Mouse (Mus musculus): ENCODE measurements around the gene Rnase2b. TPM values are rescaled to one million over a fixed set of nuclear protein-coding genes. Genes with fewer than 3 reads are reported as not detected.

Rnase2b gene
- polyA plus RNA-seq, 1 experiment from 2014 or later: not detected

GRCm38 (mm10) chr14:51131086-51131815 lies 30.8 kb upstream of the Rnase2b start:
- Histone ChIP-seq H3K9me3 (ENCODE audit: control insufficient read depth, low read length) (no peaks in the 10 kb centered on the region), H3K4me3 (replicated peaks; ENCODE audit: low read length) (no peak overlapping the region), H3K27me3 (replicated peaks; ENCODE audit: control insufficient read depth, insufficient read depth, low read length) (no peaks in the 10 kb centered on the region), H3K27ac (ENCODE audit: low read length) (no peak overlapping the region), H3K36me3 (ENCODE audit: control insufficient read depth, insufficient read depth) (no peaks in the 10 kb centered on the region), H3K4me1 (replicated peaks; ENCODE audit: control insufficient read depth, insufficient read depth, low read length) (no peaks in the 10 kb centered on the region), H3K4me2 (ENCODE audit: low read length) (no peak overlapping the region), H3K9ac (replicated peaks; ENCODE audit: low read depth, low read length) (no peak overlapping the region)
- WGBS: 71% methylated on average over 7 of the region's 7 CpGs
- no peak for ATAC-seq

GRCm38 (mm10) chr14:51132372-51132771 lies 29.7 kb upstream of the Rnase2b start:
- Histone ChIP-seq H3K4me1 (replicated peaks; ENCODE audit: control insufficient read depth, insufficient read depth, low read length) (no peaks in the 10 kb centered on the region), H3K27ac (ENCODE audit: low read length) (no peak overlapping the region), H3K27me3 (replicated peaks; ENCODE audit: control insufficient read depth, insufficient read depth, low read length) (no peaks in the 10 kb centered on the region), H3K4me3 (replicated peaks; ENCODE audit: low read length) (no peak overlapping the region), H3K4me2 (ENCODE audit: low read length) (no peak overlapping the region), H3K9ac (replicated peaks; ENCODE audit: low read depth, low read length) (no peak overlapping the region), H3K36me3 (ENCODE audit: control insufficient read depth, insufficient read depth) (no peaks in the 10 kb centered on the region), H3K9me3 (ENCODE audit: control insufficient read depth, low read length) (no peaks in the 10 kb centered on the region)
- ATAC-seq: no peak
- WGBS: 94% methylated on average over 4 of the region's 4 CpGs

GRCm38 (mm10) chr14:51140342-51140741 lies 21.7 kb upstream of the Rnase2b start:
- Histone ChIP-seq H3K4me3 (replicated peaks; ENCODE audit: low read length) (no peak overlapping the region), H3K4me2 (ENCODE audit: low read length) (no peak overlapping the region), H3K27ac (ENCODE audit: low read length) (no peak overlapping the region), H3K9ac (replicated peaks; ENCODE audit: low read depth, low read length) (no peak overlapping the region), H3K36me3 (ENCODE audit: control insufficient read depth, insufficient read depth) (no peaks in the 10 kb centered on the region), H3K27me3 (replicated peaks; ENCODE audit: control insufficient read depth, insufficient read depth, low read length) (no peaks in the 10 kb centered on the region), H3K9me3 (ENCODE audit: control insufficient read depth, low read length) (no peaks in the 10 kb centered on the region), H3K4me1 (replicated peaks; ENCODE audit: control insufficient read depth, insufficient read depth, low read length) (no peaks in the 10 kb centered on the region)
- 72% methylated on average over 2 of the region's 2 CpGs for WGBS
- no peak for ATAC-seq

GRCm38 (mm10) chr14:51142119-51142518 lies 19.9 kb upstream of the Rnase2b start:
- H3K27ac ChIP-seq (ENCODE audit: low read length): no peak overlapping the region
- 91% methylated on average over 4 of the region's 4 CpGs for WGBS
- H3K4me1 ChIP-seq (replicated peaks; ENCODE audit: control insufficient read depth, insufficient read depth, low read length): 0 out of 2 replicates have a peak, but pooled peaks cover 3% of the 10 kb centered on the region
- H3K4me3 ChIP-seq (replicated peaks; ENCODE audit: low read length): no peak overlapping the region
- H3K36me3 ChIP-seq (ENCODE audit: control insufficient read depth, insufficient read depth): no peaks in the 10 kb centered on the region
- H3K4me2 ChIP-seq (ENCODE audit: low read length): no peak overlapping the region
- no peak for ATAC-seq
- H3K9me3 ChIP-seq (ENCODE audit: control insufficient read depth, low read length): no peaks in the 10 kb centered on the region
- no peak overlapping the region for H3K9ac ChIP-seq (replicated peaks; ENCODE audit: low read depth, low read length)
- H3K27me3 ChIP-seq (replicated peaks; ENCODE audit: control insufficient read depth, insufficient read depth, low read length): no peaks in the 10 kb centered on the region

DNA sequence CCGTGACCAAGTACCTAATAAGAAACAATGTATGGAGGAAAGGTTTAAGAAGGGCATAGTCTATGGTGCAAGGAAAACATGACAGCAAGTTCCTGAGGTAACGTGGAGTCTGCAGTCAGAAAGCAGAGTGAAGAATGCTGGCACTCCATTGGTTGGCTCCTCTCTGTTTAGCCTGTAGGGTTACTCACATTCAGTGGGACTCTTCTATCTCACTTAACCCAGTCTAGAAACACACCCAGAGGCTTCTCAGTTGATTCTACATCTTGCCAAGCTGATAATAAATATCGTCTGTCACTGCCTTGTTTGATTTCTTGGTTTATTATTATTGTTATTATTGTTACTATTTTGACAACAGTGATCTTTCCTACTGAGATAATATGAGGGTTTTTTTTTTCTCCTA lies 19.5 kb upstream of the Rnase2b start:
- Histone ChIP-seq H3K4me2 (ENCODE audit: low read length) (no peak overlapping the region), H3K9me3 (ENCODE audit: control insufficient read depth, low read length) (no peaks in the 10 kb centered on the region), H3K4me3 (replicated peaks; ENCODE audit: low read length) (no peak overlapping the region), H3K36me3 (ENCODE audit: control insufficient read depth, insufficient read depth) (no peaks in the 10 kb centered on the region), H3K27ac (ENCODE audit: low read length) (no peak overlapping the region), H3K9ac (replicated peaks; ENCODE audit: low read depth, low read length) (no peak overlapping the region), H3K27me3 (replicated peaks; ENCODE audit: control insufficient read depth, insufficient read depth, low read length) (no peaks in the 10 kb centered on the region), H3K4me1 (replicated peaks; ENCODE audit: control insufficient read depth, insufficient read depth, low read length) (0 out of 2 replicates have a peak, but pooled peaks cover 3% of the 10 kb centered on the region)
- 82% methylated on average over 3 of the region's 3 CpGs for WGBS
- ATAC-seq: no peak

DNA sequence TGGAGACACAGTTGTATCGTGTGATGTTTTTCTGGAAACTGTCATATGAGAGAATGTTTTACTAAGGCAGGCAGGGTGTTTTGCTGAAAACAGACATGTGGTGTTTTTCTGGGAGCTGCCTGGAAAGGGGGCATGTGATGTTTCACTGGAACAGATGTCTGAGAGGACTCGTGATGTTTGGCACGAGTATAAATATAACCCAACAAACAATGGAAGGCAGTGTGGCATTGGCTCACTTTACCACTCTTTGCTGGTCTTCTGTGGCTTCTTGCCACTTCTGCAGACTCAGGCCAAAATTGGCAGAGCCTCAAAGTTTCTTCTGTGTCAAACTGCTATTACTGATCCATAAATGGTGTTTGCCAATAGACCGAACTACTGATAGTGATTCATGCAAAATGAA lies 18.8 kb upstream of the Rnase2b start:
- Histone ChIP-seq H3K9me3 (ENCODE audit: control insufficient read depth, low read length) (no peaks in the 10 kb centered on the region), H3K4me1 (replicated peaks; ENCODE audit: control insufficient read depth, insufficient read depth, low read length) (0 out of 2 replicates have a peak, but pooled peaks cover 3% of the 10 kb centered on the region), H3K27ac (ENCODE audit: low read length) (no peak overlapping the region), H3K4me3 (replicated peaks; ENCODE audit: low read length) (no peak overlapping the region), H3K4me2 (ENCODE audit: low read length) (no peak overlapping the region), H3K9ac (replicated peaks; ENCODE audit: low read depth, low read length) (no peak overlapping the region), H3K36me3 (ENCODE audit: control insufficient read depth, insufficient read depth) (no peaks in the 10 kb centered on the region), H3K27me3 (replicated peaks; ENCODE audit: control insufficient read depth, insufficient read depth, low read length) (no peaks in the 10 kb centered on the region)
- no peak for ATAC-seq
- WGBS: 67% methylated on average over 4 of the region's 4 CpGs

GRCm38 (mm10) chr14:51143937-51144336 lies 18.1 kb upstream of the Rnase2b start:
- H3K27me3 ChIP-seq (replicated peaks; ENCODE audit: control insufficient read depth, insufficient read depth, low read length): no peaks in the 10 kb centered on the region
- no peak for ATAC-seq
- WGBS: 67% methylated on average over 2 of the region's 2 CpGs
- no peaks in the 10 kb centered on the region for H3K36me3 ChIP-seq (ENCODE audit: control insufficient read depth, insufficient read depth)
- H3K27ac ChIP-seq (ENCODE audit: low read length): no peak overlapping the region
- H3K9me3 ChIP-seq (ENCODE audit: control insufficient read depth, low read length): no peaks in the 10 kb centered on the region
- H3K9ac ChIP-seq (replicated peaks; ENCODE audit: low read depth, low read length): no peak overlapping the region
- no peak overlapping the region for H3K4me3 ChIP-seq (replicated peaks; ENCODE audit: low read length)
- 0 out of 2 replicates have a peak, but pooled peaks cover 3% of the 10 kb centered on the region for H3K4me1 ChIP-seq (replicated peaks; ENCODE audit: control insufficient read depth, insufficient read depth, low read length)
- no peak overlapping the region for H3K4me2 ChIP-seq (ENCODE audit: low read length)

GRCm38 (mm10) chr14:51144451-51144850 lies 17.6 kb upstream of the Rnase2b start:
- ATAC-seq: no peak
- no peak overlapping the region for H3K4me2 ChIP-seq (ENCODE audit: low read length)
- 0 out of 2 replicates have a peak, but pooled peaks cover 3% of the 10 kb centered on the region for H3K4me1 ChIP-seq (replicated peaks; ENCODE audit: control insufficient read depth, insufficient read depth, low read length)
- H3K36me3 ChIP-seq (ENCODE audit: control insufficient read depth, insufficient read depth): no peaks in the 10 kb centered on the region
- no peak overlapping the region for H3K4me3 ChIP-seq (replicated peaks; ENCODE audit: low read length)
- no peak overlapping the region for H3K27ac ChIP-seq (ENCODE audit: low read length)
- H3K9me3 ChIP-seq (ENCODE audit: control insufficient read depth, low read length): no peaks in the 10 kb centered on the region
- 95% methylated on average over 4 of the region's 4 CpGs for WGBS
- H3K9ac ChIP-seq (replicated peaks; ENCODE audit: low read depth, low read length): no peak overlapping the region
- no peaks in the 10 kb centered on the region for H3K27me3 ChIP-seq (replicated peaks; ENCODE audit: control insufficient read depth, insufficient read depth, low read length)

DNA sequence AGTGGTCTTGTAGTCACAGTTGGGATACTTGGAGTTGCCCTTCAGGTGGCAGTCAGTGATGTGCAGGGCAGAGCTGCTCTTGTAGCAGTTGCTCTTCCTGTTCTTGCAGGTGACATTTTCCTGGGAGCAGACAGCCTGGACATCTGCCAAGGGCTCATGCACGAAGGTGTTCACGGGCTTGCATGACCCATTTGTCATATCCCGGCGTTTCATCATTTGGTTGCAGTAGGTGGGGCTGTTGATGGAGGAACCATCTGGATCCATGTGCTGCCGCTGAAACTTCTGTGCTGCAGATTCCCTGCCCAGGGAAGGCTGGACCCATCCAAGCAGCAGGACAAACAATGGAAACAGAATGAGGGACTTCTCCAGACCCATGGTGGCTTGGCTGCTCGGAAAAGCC lies 16.5 kb upstream of the Rnase2b start:
- Histone ChIP-seq H3K27me3 (replicated peaks; ENCODE audit: control insufficient read depth, insufficient read depth, low read length) (no peaks in the 10 kb centered on the region), H3K9ac (replicated peaks; ENCODE audit: low read depth, low read length) (no peak overlapping the region), H3K4me1 (replicated peaks; ENCODE audit: control insufficient read depth, insufficient read depth, low read length) (0 out of 2 replicates have a peak, but pooled peaks cover 3% of the 10 kb centered on the region), H3K4me2 (ENCODE audit: low read length) (no peak overlapping the region), H3K36me3 (ENCODE audit: control insufficient read depth, insufficient read depth) (no peaks in the 10 kb centered on the region), H3K27ac (ENCODE audit: low read length) (no peak overlapping the region), H3K4me3 (replicated peaks; ENCODE audit: low read length) (no peak overlapping the region), H3K9me3 (ENCODE audit: control insufficient read depth, low read length) (no peaks in the 10 kb centered on the region)
- 80% methylated on average over 6 of the region's 6 CpGs for WGBS
- ATAC-seq: no peak

All from forebrain, embryonic 16.5 days (tissue).